Mouse (Mus musculus): ENCODE data around the gene Clca3b. TPM values are rescaled to one million over a fixed set of nuclear protein-coding genes. Genes with fewer than 3 reads are reported as not detected.

Gene Clca3b
- not detected in 2 replicates for polyA plus RNA-seq (2012; rRNA removed)

GRCm38 (mm10) chr3:144849014-144849556 lies at the start of gene Clca3b:
Gene Clca3b, minus strand, starts transcription at chr3:144849357.

GRCm38 (mm10) chr3:144819219-144819618 lies 29.9 kb downstream of the Clca3b start, which contains the start of gene Clca3a2:
Gene Clca3a2, minus strand, starts transcription at chr3:144819494.

Other genes with a start within 250 kb of the Clca3b start
- 8.7 and 14.3 TPM in 2 replicates for gene Sh3glb1, start 129.0 kb downstream of the Clca3b start, polyA plus RNA-seq (2012; rRNA removed)
- 5.5 and 6.9 TPM in 2 replicates for gene Clca3a1, start 88.4 kb downstream of the Clca3b start, polyA plus RNA-seq (2012; rRNA removed)
- not detected in 2 replicates for gene Clca3a2, start 29.9 kb downstream of the Clca3b start, polyA plus RNA-seq (2012; rRNA removed)
- gene Clca4b, start 83.2 kb upstream of the Clca3b start, polyA plus RNA-seq (2012; rRNA removed), result not detected in 2 replicates
- gene Clca4a, start 125.7 kb upstream of the Clca3b start, polyA plus RNA-seq (2012; rRNA removed), result not detected in 2 replicates
- gene Clca1, start 183.4 kb upstream of the Clca3b start, polyA plus RNA-seq (2012; rRNA removed), result not detected in 2 replicates

All from liver, embryonic 14 days (tissue).